Mouse (Mus musculus): ENCODE results near the gene Fmo1.
"Not testable (repeated sequence)": the region's sequence is repeated elsewhere in the genome, so short reads cannot be mapped to it uniquely, and the experiment has no call there.

The Fmo1 gene

GRCm38 (mm10) chr1:162785222-162785621, 81.2 kb downstream of the Fmo1 start:
- DNase-seq = no peak

- DNase-seq = no peak
These were observed 82.7 kb downstream of the Fmo1 start for GRCm38 (mm10) chr1:162783669-162784248.

GRCm38 (mm10) chr1:162781035-162781434, 85.4 kb downstream of the Fmo1 start:
- DNase-seq = not testable (repeated sequence)
